Mouse (Mus musculus): ENCODE data around the gene Tssk6.

- no peak for TF ChIP-seq POLR2A (IDR thresholded peaks at IDR 0.05; ENCODE audit: low read depth, low read length)
- no peak for TF ChIP-seq CTCF (IDR thresholded peaks at IDR 0.05; ENCODE audit: extremely low read depth, insufficient read depth, insufficient read length, insufficient replicate concordance)
Measured at GRCm38 (mm10) chr8:69923986-69924385, 22.0 kb downstream of the Tssk6 start.

Measured in spleen, adult 2 months (tissue).